Mouse (Mus musculus) hindbrain, embryonic 13.5 days (tissue): Measurements from ENCODE around the gene Hadha. TPM values are rescaled to one million over a fixed set of nuclear protein-coding genes. Genes with fewer than 3 reads are reported as not detected.
A peak's percentile ranks its signal among the peaks of the same experiment; 100 is the strongest.

ENCODE experiments used
- ATAC-seq: fragments of 200-750 bp; cut with Nextera tagmentation; 2 replicates; pipeline ENCODE4 v1.8.0; 2017; ENCODE audit warnings: moderate TSS enrichment; ENCODE audit not compliant: low FRiP score
- H3K27ac ChIP-seq: fragments of 300-500 bp; sonication (generic); 2 replicates; pipeline ENCODE4 v1.5.1; 2015; ENCODE audit warnings: inconsistent platforms, mild to moderate bottlenecking, moderate library complexity
- H3K27me3 ChIP-seq: fragments of 300-500 bp; sonication (generic); 2 replicates; pipeline ENCODE4 v1.6.1; 2015; ENCODE audit warnings: mild to moderate bottlenecking, inconsistent platforms
- H3K36me3 ChIP-seq: fragments of 300-500 bp; sonication (generic); 2 replicates; pipeline ENCODE4 v1.6.1; 2015; ENCODE audit warnings: mild to moderate bottlenecking, inconsistent platforms
- H3K4me1 ChIP-seq: fragments of 300-500 bp; sonication (generic); replicated peaks from 2 replicates; pipeline ENCODE4 v1.6.1; 2015; ENCODE audit warnings: inconsistent platforms
- H3K4me2 ChIP-seq: fragments of 300-500 bp; sonication (generic); 2 replicates; pipeline ENCODE4 v1.6.1; 2015; ENCODE audit warnings: inconsistent platforms, mild to moderate bottlenecking, moderate library complexity
- H3K4me3 ChIP-seq: fragments of 300-500 bp; sonication (generic); 2 replicates; pipeline ENCODE4 v1.5.1; 2015; ENCODE audit warnings: mild to moderate bottlenecking, inconsistent platforms
- H3K9ac ChIP-seq: fragments of 300-500 bp; sonication (generic); 2 replicates; pipeline ENCODE4 v1.6.1; 2015; ENCODE audit warnings: mild to moderate bottlenecking, inconsistent platforms
- H3K9me3 ChIP-seq: fragments of 300-500 bp; sonication (generic); 2 replicates; pipeline ENCODE4 v1.6.1; 2016; ENCODE audit warnings: inconsistent platforms
- WGBS: fragments of 180-500 bp; shearing (Covaris S2); methylation state at CpG from one replicate; pipeline ENCODE4 v1.1.7; 2015; 5-methylcytosine and 5-hydroxymethylcytosine counted together
- polyA plus RNA-seq: library from polyadenylated mRNA; unstranded; fragments of >200 nt; fragmentation: Nextera tagmentation; extraction: Ambion mirVana; gene quantifications from 2 replicates; pipeline ENCODE4 v1.2.1, GENCODE M21; 2015

The Hadha gene
- polyA plus RNA-seq, 1 experiment from 2014 or later: 84.3 TPM

DNA sequence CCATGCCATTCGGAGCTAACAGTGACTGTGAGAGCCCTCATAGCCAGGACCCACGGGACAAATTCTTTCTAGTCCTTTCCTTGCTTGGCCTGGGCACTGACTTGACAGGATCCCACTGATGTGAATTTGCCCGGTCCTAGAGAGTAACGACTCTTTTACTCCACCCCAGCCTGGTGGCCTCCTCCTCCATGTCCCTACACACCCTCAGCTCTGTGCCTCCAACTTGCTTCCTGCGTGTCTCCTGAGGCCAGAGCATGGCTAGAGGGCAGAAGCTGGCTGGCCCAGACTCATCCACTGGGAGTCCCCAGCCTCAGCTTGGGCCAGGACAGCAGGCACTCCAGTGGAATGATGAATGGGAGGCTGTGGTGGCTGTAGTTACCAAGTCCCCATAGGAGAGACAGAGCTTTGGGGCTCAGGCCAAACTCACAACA is 47.3 kb downstream of the Hadha start:
- 4% methylated on average over 5 of the region's 5 CpGs for WGBS
- Histone ChIP-seq H3K36me3 (peaks cover 5% of the 10 kb centered on the region; the same call in 1 of the 2 replicates), H3K27me3 (peaks cover 21% of the 10 kb centered on the region), H3K4me1 (peaks cover 73% of the 10 kb centered on the region), H3K9me3 (no peaks in the 10 kb centered on the region), H3K4me2 (peak overlapping the region; percentile 96), H3K27ac (peak overlapping the region; percentile 91), H3K4me3 (peak overlapping the region; percentile 77), H3K9ac (peak overlapping the region; percentile 88)
- peak; percentile 26; the same call in 1 of the 2 replicates for ATAC-seq

DNA sequence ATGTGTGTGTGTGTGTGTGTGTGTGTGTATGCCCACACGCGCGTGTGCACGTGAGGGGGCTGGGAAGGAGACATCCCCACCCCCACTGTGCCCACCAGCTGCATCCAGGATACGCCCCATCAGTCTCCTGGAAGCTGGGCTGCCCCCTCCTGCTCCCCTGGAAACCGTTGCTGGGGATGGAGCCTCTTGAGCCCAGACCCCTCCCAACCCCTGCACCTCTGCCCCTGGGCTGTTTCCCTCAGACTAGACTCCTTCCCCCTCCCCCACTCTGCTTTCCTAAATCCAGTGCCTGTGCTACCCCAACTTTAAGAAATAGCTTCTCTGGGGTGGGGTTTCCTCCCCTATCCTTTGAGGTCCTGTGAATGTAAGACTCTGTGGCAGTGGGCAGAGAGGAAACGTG is 47.8 kb downstream of the Hadha start:
- 0% methylated on average over 7 of the region's 7 CpGs for WGBS
- peaks cover under 1% of the 10 kb centered on the region; the same call in 1 of the 2 replicates for H3K36me3 ChIP-seq
- peak overlapping the region; percentile 88 for H3K9ac ChIP-seq
- peak overlapping the region; percentile 77 for H3K4me3 ChIP-seq
- H3K9me3 ChIP-seq: no peaks in the 10 kb centered on the region
- peaks cover 73% of the 10 kb centered on the region for H3K4me1 ChIP-seq
- H3K27ac ChIP-seq: peak overlapping the region; percentile 91
- peaks cover 16% of the 10 kb centered on the region for H3K27me3 ChIP-seq
- H3K4me2 ChIP-seq: peak overlapping the region; percentile 96
- peak; percentile 34 for ATAC-seq

- Histone ChIP-seq H3K9ac (peak overlapping the region; percentile 88), H3K27ac (peak overlapping the region; percentile 91), H3K36me3 (no peaks in the 10 kb centered on the region), H3K4me2 (peak overlapping the region; percentile 96), H3K4me3 (peak overlapping the region; percentile 77), H3K9me3 (no peaks in the 10 kb centered on the region), H3K4me1 (peaks cover 68% of the 10 kb centered on the region), H3K27me3 (peaks cover 12% of the 10 kb centered on the region; the same call in 1 of the 2 replicates)
- WGBS: 7% methylated on average over 2 of the region's 2 CpGs
- ATAC-seq: no peak
Measured at GRCm38 (mm10) chr5:30106756-30107155, 48.2 kb downstream of the Hadha start.

DNA sequence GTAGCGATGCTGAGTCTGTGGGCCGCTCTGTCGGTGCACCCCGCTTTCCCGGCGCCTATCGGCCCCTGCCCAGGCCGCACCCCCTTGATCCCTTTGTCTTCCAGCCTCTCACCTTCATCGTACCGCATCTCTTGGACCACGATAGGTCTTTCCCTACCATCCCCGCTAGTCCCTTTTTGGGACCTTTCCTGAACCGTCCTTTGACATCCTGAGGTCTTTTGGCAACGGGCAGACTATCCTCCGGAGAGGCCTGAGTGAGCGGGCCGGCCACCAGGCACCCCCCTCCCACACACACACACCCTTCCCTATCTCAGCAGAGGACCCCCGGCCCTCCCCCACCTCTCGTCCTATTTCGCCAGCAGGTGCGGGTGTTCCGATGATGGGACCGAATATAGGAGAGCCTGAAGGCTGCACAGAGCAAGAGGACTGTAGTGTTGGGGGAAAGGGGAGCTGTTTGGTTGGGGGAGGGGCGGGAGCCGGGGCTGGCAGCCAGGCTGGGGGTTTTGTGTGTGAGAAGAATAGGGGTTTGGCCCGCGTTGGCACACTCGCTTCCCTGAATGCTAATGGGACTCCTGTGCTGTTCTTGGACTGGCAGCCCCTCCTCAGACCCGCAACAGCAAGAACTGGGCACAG is 49.2 kb downstream of the Hadha start, which contains the start of gene 3110082J24Rik:
Gene 3110082J24Rik (minus strand): TSS at position 419 of the 633 bp plus-strand sequence.
- Histone ChIP-seq H3K4me3 (peak within 1 kb of the TSS; percentile 77), H3K36me3 (no peaks in the 10 kb centered on the region), H3K27me3 (0 out of 2 replicates have a peak, but pooled peaks cover 11% of the 10 kb centered on the region), H3K9ac (peak within 1 kb of the TSS; percentile 88), H3K9me3 (no peaks in the 10 kb centered on the region), H3K27ac (peak within 1 kb of the TSS; percentile 91), H3K4me1 (peaks cover 59% of the 10 kb centered on the region), H3K4me2 (peak within 1 kb of the TSS; percentile 96)
- ATAC-seq: peak; percentile 40
- under 1% methylated on average over 29 of the region's 29 CpGs for WGBS

- Histone ChIP-seq H3K4me1 (peaks cover 51% of the 10 kb centered on the region), H3K4me3 (peak within 1 kb of the TSS; percentile 77), H3K36me3 (no peaks in the 10 kb centered on the region), H3K27ac (peak within 1 kb of the TSS; percentile 91), H3K4me2 (peak within 1 kb of the TSS; percentile 96), H3K9me3 (no peaks in the 10 kb centered on the region), H3K27me3 (0 out of 2 replicates have a peak, but pooled peaks cover 11% of the 10 kb centered on the region), H3K9ac (peak within 1 kb of the TSS; percentile 88)
- peak; percentile 25 for ATAC-seq
- under 1% methylated on average over 44 of the region's 65 CpGs for WGBS
Measured at GRCm38 (mm10) chr5:30104841-30105667, 49.9 kb downstream of the Hadha start, which contains the start of gene Garem2. Gene Garem2, plus strand, starts transcription at chr5:30105161.

DNA sequence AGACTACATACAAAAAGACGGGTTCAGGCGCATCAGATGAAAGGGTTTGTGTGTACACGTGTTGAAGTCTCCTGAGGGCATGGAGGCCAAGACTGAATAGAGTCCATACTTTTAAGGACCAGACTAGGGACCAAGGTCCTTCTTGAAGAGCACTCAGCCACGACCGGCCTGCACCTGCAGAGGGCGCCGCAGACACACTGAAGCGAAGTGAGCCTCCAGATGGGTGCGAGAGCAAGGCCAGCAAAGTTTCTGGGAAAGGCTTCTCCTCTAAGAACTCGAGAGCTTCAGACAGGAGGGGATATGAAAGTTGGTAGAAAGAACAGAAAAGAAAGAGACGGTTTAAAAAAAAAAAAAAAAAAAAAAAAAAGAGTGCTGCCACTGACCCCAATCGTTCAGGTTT is 50.6 kb downstream of the Hadha start:
- Histone ChIP-seq H3K9me3 (no peaks in the 10 kb centered on the region), H3K36me3 (no peaks in the 10 kb centered on the region), H3K9ac (peak overlapping the region; percentile 88; the same call in 1 of the 2 replicates)

GRCm38 (mm10) chr5:30103340-30103739 is 51.6 kb downstream of the Hadha start:
- H3K36me3 ChIP-seq: no peaks in the 10 kb centered on the region
- 87% methylated on average over 3 of the region's 3 CpGs for WGBS
- 0 out of 2 replicates have a peak, but pooled peaks cover 11% of the 10 kb centered on the region for H3K27me3 ChIP-seq
- H3K4me2 ChIP-seq: no peak overlapping the region
- no peak overlapping the region for H3K9ac ChIP-seq
- no peak overlapping the region for H3K27ac ChIP-seq
- H3K4me3 ChIP-seq: no peak overlapping the region
- no peak for ATAC-seq
- peaks cover 36% of the 10 kb centered on the region for H3K4me1 ChIP-seq
- no peaks in the 10 kb centered on the region for H3K9me3 ChIP-seq

More for the DNA sequence above, 50.6 kb downstream of the Hadha start:
- ATAC-seq: no peak
- Histone ChIP-seq H3K27ac (no peak overlapping the region), H3K4me1 (peaks cover 44% of the 10 kb centered on the region), H3K27me3 (0 out of 2 replicates have a peak, but pooled peaks cover 11% of the 10 kb centered on the region), H3K4me3 (peak overlapping the region; percentile 77), H3K4me2 (peak overlapping the region; percentile 96)
- WGBS: 3% methylated on average over 11 of the region's 12 CpGs

DNA sequence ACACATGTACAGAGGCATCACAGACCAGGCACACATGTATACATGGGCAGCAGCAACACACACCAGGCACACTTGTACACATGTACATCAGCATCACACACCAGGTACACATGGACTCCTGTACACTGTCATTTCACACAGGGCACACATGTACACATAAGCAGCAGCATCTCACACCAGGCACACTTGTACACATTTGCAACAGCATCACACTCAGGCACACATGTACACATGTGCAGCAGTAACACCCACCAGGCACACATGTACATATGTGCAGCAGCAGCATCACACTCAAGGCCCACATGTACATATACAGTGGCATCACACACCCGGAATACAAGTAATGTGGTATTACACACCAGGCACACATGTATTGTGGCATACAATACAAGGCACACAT is 56.7 kb downstream of the Hadha start:
- Histone ChIP-seq H3K4me2 (no peak overlapping the region), H3K9me3 (no peaks in the 10 kb centered on the region), H3K4me1 (no peaks in the 10 kb centered on the region), H3K4me3 (no peak overlapping the region), H3K36me3 (no peaks in the 10 kb centered on the region), H3K9ac (no peak overlapping the region), H3K27ac (no peak overlapping the region), H3K27me3 (0 out of 2 replicates have a peak, but pooled peaks cover 3% of the 10 kb centered on the region)
- WGBS: 95% methylated on average over 1 of the region's 1 CpGs
- ATAC-seq: no peak

DNA sequence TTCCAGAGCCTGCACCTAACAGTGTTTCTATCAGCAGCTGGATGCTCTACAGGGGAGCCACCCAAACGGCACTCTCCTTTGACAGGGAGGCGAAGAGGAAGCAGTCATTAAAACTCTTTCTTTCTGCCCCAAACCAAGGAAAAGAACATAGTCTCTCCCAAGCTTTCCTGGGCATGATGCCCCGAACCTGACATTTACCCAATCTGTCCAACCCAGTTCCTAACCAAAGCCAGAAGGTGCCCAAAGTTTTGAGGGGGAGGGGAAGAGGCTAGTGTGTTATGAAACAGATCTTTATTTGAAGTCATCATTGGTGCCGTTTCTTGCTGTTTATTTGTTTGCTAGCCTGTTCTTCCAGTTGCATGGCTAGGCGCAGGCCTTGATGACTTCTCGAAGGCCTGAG is 59.2 kb downstream of the Hadha start:
- 76% methylated on average over 6 of the region's 6 CpGs for WGBS
- Histone ChIP-seq H3K4me1 (no peaks in the 10 kb centered on the region), H3K9me3 (no peaks in the 10 kb centered on the region), H3K27me3 (no peaks in the 10 kb centered on the region), H3K4me2 (no peak overlapping the region), H3K9ac (no peak overlapping the region), H3K36me3 (no peaks in the 10 kb centered on the region), H3K27ac (no peak overlapping the region), H3K4me3 (no peak overlapping the region)
- no peak for ATAC-seq

- H3K4me1 ChIP-seq: no peaks in the 10 kb centered on the region
- no peak overlapping the region for H3K9ac ChIP-seq
- H3K27me3 ChIP-seq: no peaks in the 10 kb centered on the region
- no peak overlapping the region for H3K4me3 ChIP-seq
- H3K27ac ChIP-seq: no peak overlapping the region
- no peaks in the 10 kb centered on the region for H3K9me3 ChIP-seq
- no peak for ATAC-seq
- WGBS: 65% methylated on average over 2 of the region's 2 CpGs
- H3K36me3 ChIP-seq: no peaks in the 10 kb centered on the region
- H3K4me2 ChIP-seq: no peak overlapping the region
Measured at GRCm38 (mm10) chr5:30094399-30094798, 60.6 kb downstream of the Hadha start.

- H3K9ac ChIP-seq: no peak overlapping the region
- ATAC-seq: no peak
- no peaks in the 10 kb centered on the region for H3K9me3 ChIP-seq
- no peaks in the 10 kb centered on the region for H3K4me1 ChIP-seq
- no peak overlapping the region for H3K27ac ChIP-seq
- H3K4me3 ChIP-seq: no peak overlapping the region
- WGBS: 69% methylated on average over 13 of the region's 13 CpGs
- H3K4me2 ChIP-seq: no peak overlapping the region
- no peaks in the 10 kb centered on the region for H3K27me3 ChIP-seq
- no peaks in the 10 kb centered on the region for H3K36me3 ChIP-seq
Measured at GRCm38 (mm10) chr5:30092701-30093100, 62.3 kb downstream of the Hadha start.
